Mouse (Mus musculus): ENCODE measurements around the gene Klhl2.

GRCm38 (mm10) chr8:64757956-64758355 is 91.9 kb downstream of the Klhl2 start:
- no peak for TF ChIP-seq POLR2A (IDR thresholded peaks at IDR 0.05; ENCODE audit: control insufficient read depth, low read depth, low read length)
- no peak for TF ChIP-seq CTCF (IDR thresholded peaks at IDR 0.05; ENCODE audit: control insufficient read depth, insufficient read depth, insufficient replicate concordance, low read depth, low read length)

Data from testis, adult 2 months (tissue).